Mouse (Mus musculus) ES-Bruce4 (cell line): ENCODE results near the gene Gm21188.
"Not testable (repeated sequence)": the region's sequence is repeated elsewhere in the genome, so short reads cannot be mapped to it uniquely, and the experiment has no call there.

Experiments used
- EP300 ChIP-seq: IDR thresholded peaks from 2 replicates; pipeline ENCODE4 v1.6.1; 2011; ENCODE audit warnings: low read depth, low read length; ENCODE audit not compliant: insufficient read depth
- POLR2A ChIP-seq: IDR thresholded peaks from one replicate; pipeline ENCODE4 v1.8.1; 2011; ENCODE audit warnings: low read length; ENCODE audit not compliant: insufficient read depth

DNA sequence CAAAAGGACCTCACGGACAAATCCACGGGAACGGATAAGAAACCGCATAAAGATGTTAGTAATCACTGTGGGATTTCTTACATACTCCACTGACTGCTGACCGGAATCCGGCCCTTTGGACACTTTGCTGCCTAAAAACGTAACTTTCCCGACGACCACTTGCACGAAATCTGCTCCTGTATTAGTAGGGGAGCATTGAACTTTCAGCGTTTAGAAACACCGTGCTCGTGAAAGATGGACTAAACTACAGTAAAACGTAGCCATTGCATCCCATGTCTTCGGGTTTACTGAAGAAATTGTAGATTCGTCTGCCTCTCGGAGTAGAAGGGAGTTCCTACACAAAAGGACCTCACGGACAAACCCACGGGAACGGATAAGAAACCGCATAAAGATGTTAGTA, 27.0 kb downstream of the Gm21188 start:
- TF ChIP-seq POLR2A, EP300: not testable (repeated sequence)
